Mouse (Mus musculus): ENCODE results near the gene Gm45062.
A peak's percentile ranks its signal among the peaks of the same experiment; 100 is the strongest.
"Not testable (repeated sequence)": the region's sequence is repeated elsewhere in the genome, so short reads cannot be mapped to it uniquely, and the experiment has no call there.

Gene Gm45062

DNA sequence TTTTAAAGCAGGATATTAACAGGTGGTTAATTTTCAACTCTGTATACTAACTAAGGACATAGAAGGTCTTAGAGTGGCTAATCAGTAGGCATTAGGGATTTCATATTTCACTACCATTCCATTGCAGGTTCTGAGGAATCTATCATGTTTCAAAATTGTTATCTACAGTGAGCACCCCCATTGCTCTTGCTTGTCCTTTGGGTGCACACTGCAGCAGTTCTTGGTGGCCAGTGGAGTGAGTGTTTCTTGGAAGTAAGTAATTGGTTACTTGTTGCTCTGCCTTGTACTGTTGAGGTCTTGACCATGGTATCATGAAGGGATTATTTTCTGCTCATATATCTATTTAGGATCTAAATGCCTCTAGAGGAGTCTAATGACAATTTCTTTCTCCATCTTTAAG is 57.0 kb downstream of the Gm45062 start:
- DNase-seq (ENCODE audit: low spot score), result no peak

- DNase-seq (ENCODE audit: low spot score), result no peak
Observed at GRCm38 (mm10) chr6:8319591-8319990, 60.3 kb downstream of the Gm45062 start.

DNA sequence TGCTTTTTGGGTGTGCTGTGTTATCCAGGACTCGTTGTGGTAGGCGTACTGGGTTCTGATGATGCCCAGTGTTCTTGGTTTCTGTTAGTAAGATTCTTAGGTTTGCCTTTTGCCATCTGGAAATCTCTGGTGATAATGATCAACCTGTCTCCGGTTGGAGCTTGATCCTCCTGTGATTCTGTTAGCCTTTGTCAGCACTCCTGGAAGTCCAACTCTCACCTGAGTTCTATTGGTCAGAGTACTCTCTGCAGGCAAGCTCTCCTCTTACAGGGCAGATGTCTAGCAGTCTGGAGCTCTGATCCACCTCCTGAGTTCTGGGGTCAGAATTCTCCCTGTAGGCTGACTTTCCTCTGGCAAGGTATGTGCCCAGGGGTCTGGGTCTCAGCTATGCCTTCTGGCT is 72.2 kb downstream of the Gm45062 start:
- not testable (repeated sequence) for DNase-seq (ENCODE audit: low spot score)

DNA sequence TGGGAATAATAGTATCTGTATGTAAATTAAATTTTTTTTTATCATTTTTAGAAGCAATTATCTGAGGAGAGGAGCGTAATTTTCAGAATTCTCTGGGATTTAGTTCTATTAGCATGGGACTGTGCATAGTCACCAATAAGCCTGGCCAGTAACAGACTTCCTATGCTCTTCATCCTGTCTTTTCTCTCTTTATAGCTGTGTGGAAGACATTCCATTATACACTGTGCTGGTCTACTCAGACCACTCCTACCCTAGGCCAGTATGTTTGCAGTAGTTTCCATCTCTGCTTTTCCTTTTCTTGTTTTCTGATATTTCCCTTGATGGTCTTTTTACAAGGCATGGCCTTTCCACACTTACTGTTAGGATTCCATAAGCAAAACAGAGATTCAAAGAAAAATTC is 74.1 kb downstream of the Gm45062 start:
- no peak for DNase-seq (ENCODE audit: low spot score)

DNA sequence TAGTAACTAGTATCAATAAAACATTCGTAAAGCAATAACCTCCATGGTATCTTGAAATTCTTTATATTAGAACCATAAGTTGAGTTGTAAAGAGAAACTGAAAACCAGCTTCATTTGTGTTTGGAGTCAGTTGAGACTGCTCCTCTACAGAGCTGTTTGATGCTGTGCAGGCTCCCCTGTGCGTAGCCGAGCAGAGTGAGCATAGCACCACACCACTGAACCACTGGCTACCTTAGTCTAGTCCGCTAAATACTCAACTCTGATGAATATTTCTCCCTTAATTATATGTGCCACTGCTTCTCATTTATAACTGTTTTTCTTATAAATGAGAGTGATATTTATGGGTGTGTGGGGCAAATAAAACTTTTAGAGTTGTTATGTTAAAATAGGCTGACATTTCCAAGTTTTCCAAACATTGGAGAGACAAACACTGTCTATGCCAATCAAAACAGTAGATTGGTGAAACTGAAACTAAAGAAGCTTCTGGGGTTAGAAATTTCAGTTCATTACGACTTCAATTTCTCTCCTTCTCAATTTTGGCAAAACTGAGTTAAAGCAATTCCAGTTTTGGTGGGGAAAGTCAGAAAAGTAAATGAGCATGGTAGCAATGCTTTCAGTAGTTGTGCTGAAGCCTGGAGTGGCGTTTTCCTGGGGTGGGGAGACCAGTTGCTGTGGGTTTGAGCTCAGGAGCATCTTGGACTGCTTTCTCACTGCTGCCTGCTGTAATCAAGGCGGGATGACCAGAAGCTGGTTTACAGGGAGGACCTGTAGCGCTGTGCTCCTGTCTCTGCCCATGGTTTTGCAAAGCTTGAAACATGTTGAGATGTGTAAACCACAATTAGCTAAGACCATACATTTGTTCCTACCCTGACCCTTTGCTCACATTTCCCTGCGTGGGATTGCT is 77.5 kb downstream of the Gm45062 start:
- no peak for DNase-seq (ENCODE audit: low spot score)

- no peak for DNase-seq (ENCODE audit: low spot score)
Observed at GRCm38 (mm10) chr6:8339453-8339852, 80.2 kb downstream of the Gm45062 start.

- DNase-seq (ENCODE audit: low spot score), result no peak
Observed at GRCm38 (mm10) chr6:8343271-8343670, 84.0 kb downstream of the Gm45062 start.

- peak; percentile 50 for DNase-seq (ENCODE audit: low spot score)
Observed at GRCm38 (mm10) chr6:8345219-8345856, 86.1 kb downstream of the Gm45062 start.

DNA sequence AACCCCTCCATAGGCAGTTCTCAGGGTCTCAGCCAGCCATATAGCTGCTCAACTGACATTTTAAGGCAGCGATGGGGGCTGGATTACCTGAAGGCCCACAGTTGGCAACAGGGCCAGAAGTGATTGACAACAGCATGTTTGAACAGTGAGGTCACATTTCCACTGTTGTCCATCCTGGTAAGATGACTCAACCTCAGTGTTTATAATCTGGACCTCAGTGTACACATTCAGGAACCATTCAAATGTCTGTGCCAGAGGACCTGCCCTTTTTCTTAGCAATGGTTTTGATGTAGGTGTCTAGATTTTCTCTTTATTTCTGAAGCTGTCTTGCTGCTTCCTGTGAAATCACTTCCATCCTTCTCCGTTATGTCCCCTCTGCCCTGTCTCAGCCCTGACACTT is 87.9 kb downstream of the Gm45062 start:
- no peak for DNase-seq (ENCODE audit: low spot score)

GRCm38 (mm10) chr6:8348344-8348743 is 89.1 kb downstream of the Gm45062 start:
- no peak for DNase-seq (ENCODE audit: low spot score)

GRCm38 (mm10) chr6:8349060-8349670 is 89.9 kb downstream of the Gm45062 start:
- no peak for DNase-seq (ENCODE audit: low spot score)

- DNase-seq (ENCODE audit: low spot score), result no peak
Observed at GRCm38 (mm10) chr6:8351507-8351906, 92.3 kb downstream of the Gm45062 start.

DNA sequence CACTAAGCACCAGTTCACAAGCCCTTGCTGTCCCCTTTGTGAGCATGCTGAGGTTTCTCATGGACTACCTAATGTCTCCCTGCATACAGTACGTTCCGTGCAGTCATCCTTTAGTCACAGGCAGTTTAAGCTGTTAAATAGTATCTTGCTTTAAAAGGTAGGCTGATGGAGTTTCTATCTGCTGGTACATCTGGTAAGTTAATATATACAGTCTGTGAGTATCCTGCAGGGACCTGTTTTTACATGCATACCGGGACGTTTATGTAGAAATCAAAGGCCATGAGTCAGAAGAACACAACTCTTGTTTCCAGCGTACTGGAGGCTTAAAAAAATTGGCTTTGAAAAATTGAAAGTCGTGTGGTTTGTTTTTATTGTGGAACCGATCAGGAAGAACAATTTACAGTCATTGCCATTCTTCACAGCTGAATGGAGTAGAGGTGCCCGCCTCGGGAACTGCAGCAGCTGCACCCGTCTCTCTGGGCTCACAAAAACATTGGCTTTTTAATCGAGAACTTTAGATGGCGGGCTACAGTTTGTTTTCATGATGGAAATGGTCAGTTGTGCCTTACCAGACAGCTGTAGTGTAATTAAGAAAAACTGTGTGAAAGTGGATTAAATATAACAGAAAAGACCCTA is 93.4 kb downstream of the Gm45062 start:
- DNase-seq (ENCODE audit: low spot score), result peak; percentile 25

- no peak for DNase-seq (ENCODE audit: low spot score)
Observed at GRCm38 (mm10) chr6:8353461-8353860, 94.2 kb downstream of the Gm45062 start.

GRCm38 (mm10) chr6:8354846-8355245 is 95.6 kb downstream of the Gm45062 start:
- no peak for DNase-seq (ENCODE audit: low spot score)

- DNase-seq (ENCODE audit: low spot score), result no peak
Observed at GRCm38 (mm10) chr6:8358232-8358631, 99.0 kb downstream of the Gm45062 start.

GRCm38 (mm10) chr6:8358782-8359181 is 99.5 kb downstream of the Gm45062 start:
- no peak for DNase-seq (ENCODE audit: low spot score)

- DNase-seq (ENCODE audit: low spot score), result no peak
Observed at GRCm38 (mm10) chr6:8360805-8361204, 101.6 kb downstream of the Gm45062 start.

DNA sequence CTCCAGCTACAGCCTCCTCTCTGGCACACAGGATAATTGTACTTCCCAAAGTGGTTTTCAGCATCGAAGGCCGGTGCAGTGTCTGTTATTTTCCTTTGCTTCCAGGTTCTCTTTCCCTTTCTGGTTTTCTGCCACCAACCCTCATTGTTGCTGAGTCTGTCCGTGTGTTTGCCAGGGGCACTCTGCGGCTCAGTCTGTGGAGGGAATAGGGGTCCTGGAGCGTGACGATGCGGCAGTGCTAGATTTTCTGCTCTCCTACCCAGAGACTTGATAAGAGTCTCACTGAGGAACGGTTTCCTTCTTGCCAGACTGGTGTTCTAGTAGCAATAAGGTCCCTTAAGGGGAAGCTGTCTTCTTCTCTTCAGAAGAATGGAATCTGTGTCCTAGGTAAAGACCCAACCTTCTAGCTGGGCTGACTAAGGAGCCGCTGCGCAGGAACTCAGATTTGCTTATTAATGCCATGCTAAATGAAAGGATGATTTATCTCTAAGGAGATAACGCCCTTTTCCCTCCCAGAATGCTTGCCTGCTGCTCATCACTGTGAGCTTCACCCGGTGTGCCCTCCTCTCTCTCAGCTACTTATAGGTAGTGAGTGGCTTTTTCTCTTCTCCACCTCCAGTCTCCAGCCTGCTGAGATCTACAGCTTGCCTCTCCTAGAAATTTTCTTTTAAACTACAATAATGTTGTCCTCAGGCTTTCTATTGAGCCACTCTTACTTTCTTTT is 104.9 kb downstream of the Gm45062 start:
- no peak for DNase-seq (ENCODE audit: low spot score)

DNA sequence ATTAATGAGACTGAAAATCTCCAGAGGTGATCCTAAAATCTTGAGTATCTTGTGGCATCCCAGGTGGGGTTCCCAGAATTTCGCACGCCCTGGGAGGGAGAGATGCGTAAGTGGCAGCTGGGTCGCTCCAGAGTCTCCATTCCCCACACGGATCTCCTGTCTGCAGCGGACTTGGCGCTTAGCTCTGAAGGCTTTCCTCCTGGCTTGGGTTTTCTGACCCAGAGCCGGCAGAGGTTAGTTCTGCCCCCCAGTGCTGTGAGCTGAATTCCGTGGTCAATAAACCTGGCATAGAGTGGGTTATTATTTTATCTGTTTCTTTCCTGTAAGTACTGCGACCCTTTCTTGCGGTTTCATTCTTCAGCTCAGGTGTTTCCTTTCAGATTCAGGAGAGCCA is 105.5 kb downstream of the Gm45062 start:
- DNase-seq (ENCODE audit: low spot score), result no peak

- no peak for DNase-seq (ENCODE audit: low spot score)
Observed at GRCm38 (mm10) chr6:8367675-8368074, 108.4 kb downstream of the Gm45062 start.

Data from embryo, embryonic 10.5 days (tissue).